Mouse (Mus musculus) G1E (cell line): ENCODE measurements around the gene Thada. TPM values are rescaled to one million over a fixed set of nuclear protein-coding genes. Genes with fewer than 3 reads are reported as not detected.

Source experiments
- ATAC-seq: 2 replicates; pipeline ENCODE4 v1.8.0; 2016; ENCODE audit warnings: mild to moderate bottlenecking; ENCODE audit not compliant: insufficient number of reproducible peaks, poor library complexity, low FRiP score, severe bottlenecking; ENCODE audit errors: extremely low read depth
- DNase-seq: peaks from one replicate; pipeline ENCODE4 v3.0.0; 2012; ENCODE audit warnings: low spot score
- H3K27me3 ChIP-seq: 2 replicates; pipeline ENCODE4 v1.6.1; 2012; ENCODE audit warnings: mild to moderate bottlenecking, low read length, inconsistent platforms; ENCODE audit not compliant: insufficient read depth
- H3K36me3 ChIP-seq: replicated peaks from 2 replicates; pipeline ENCODE3; 2012; ENCODE audit warnings: mild to moderate bottlenecking, inconsistent platforms
- H3K4me1 ChIP-seq: 2 replicates; pipeline ENCODE4 v1.6.1; 2012; ENCODE audit warnings: low read depth, low read length, inconsistent platforms, mixed read lengths; ENCODE audit not compliant: insufficient read depth
- H3K4me3 ChIP-seq: 2 replicates; pipeline ENCODE4 v1.5.1; 2012; ENCODE audit warnings: low read depth, mild to moderate bottlenecking, inconsistent platforms, low read length, moderate library complexity, mixed read lengths
- H3K9me3 ChIP-seq: replicated peaks from 2 replicates; pipeline ENCODE4 v1.6.1; 2012; ENCODE audit warnings: inconsistent platforms
- CTCF ChIP-seq: IDR thresholded peaks from 2 replicates; pipeline ENCODE4 v1.5.1; 2012; ENCODE audit warnings: low read depth, low read length, inconsistent platforms, mixed read lengths
- GATA1 ChIP-seq: IDR thresholded peaks from 2 replicates; pipeline ENCODE4 v1.6.1; 2012; ENCODE audit warnings: borderline replicate concordance, low read length, inconsistent platforms, mixed read lengths
- GATA2 ChIP-seq: IDR thresholded peaks from 2 replicates; pipeline ENCODE4 v1.6.1; 2012; ENCODE audit warnings: low read depth, low read length, inconsistent platforms, borderline replicate concordance
- POLR2AphosphoS5 ChIP-seq: IDR thresholded peaks from 2 replicates; pipeline ENCODE4 v1.6.1; 2012; ENCODE audit warnings: low read depth, low read length, inconsistent platforms; ENCODE audit not compliant: insufficient replicate concordance
- TAL1 ChIP-seq: conservative IDR thresholded peaks from 2 replicates; pipeline ENCODE4 v1.6.1; 2012; ENCODE audit warnings: low read depth, low read length, inconsistent platforms, mixed read lengths
- polyA plus RNA-seq: library from polyadenylated mRNA; stranded (reverse); fragments of >175 nt; gene quantifications from 2 replicates; pipeline ENCODE4 v1.2.3, GENCODE M21; 2012
- total RNA-seq, 2 experiments: library from RNA; stranded (forward) in 1 of 2; stranded (reverse) in 1 of 2; fragments of 200-1000 nt in 1 of 2; fragments of >200 nt in 1 of 2; fragmentation: Nextera tagmentation in 1 of 2; gene quantifications; 2 replicates each; pipeline ENCODE4 v1.2.3; 2014 to 2017

Gene Thada
- total and polyA plus RNA-seq, 3 experiments = 2.8 to 55.2 (median 28.1) TPM

GRCm38 (mm10) chr17:84186451-84187202 is 279.4 kb downstream of the Thada start:
- Histone ChIP-seq H3K4me1 (peaks cover 49% of the 10 kb centered on the region), H3K9me3 (no peaks in the 10 kb centered on the region), H3K4me3 (peak overlapping the region; percentile 100), H3K36me3 (peaks cover 62% of the 10 kb centered on the region), H3K27me3 (no peaks in the 10 kb centered on the region)
- no peak for TF ChIP-seq POLR2AphosphoS5
- no peak for TF ChIP-seq CTCF
- TF ChIP-seq GATA1 = no peak
- no peak for TF ChIP-seq TAL1
- no peak for TF ChIP-seq GATA2
- ATAC-seq (no peak), DNase-seq (peak; percentile 22)

GRCm38 (mm10) chr17:84185581-84186450 is 280.2 kb downstream of the Thada start:
- Histone ChIP-seq H3K4me3 (peak overlapping the region; percentile 100), H3K9me3 (no peaks in the 10 kb centered on the region), H3K27me3 (no peaks in the 10 kb centered on the region), H3K4me1 (peaks cover 54% of the 10 kb centered on the region), H3K36me3 (peaks cover 54% of the 10 kb centered on the region)
- TF ChIP-seq GATA2 (no peak), GATA1 (no peak), CTCF (no peak), TAL1 (no peak), POLR2AphosphoS5 (no peak)
- DNase-seq (no peak), ATAC-seq (no peak)

GRCm38 (mm10) chr17:84185011-84185411 is 281.0 kb downstream of the Thada start:
- TF ChIP-seq CTCF (no peak), POLR2AphosphoS5 (peak; percentile 85; the same call in 1 of the 2 replicates)
- no peaks in the 10 kb centered on the region for H3K27me3 ChIP-seq
- peaks cover 54% of the 10 kb centered on the region for H3K4me1 ChIP-seq
- H3K4me3 ChIP-seq = peak overlapping the region; percentile 100
- no peak for DNase-seq
- H3K9me3 ChIP-seq = no peaks in the 10 kb centered on the region
- ATAC-seq = no peak
- H3K36me3 ChIP-seq = peaks cover 46% of the 10 kb centered on the region

GRCm38 (mm10) chr17:84183291-84183781 is 282.7 kb downstream of the Thada start:
- TF ChIP-seq GATA2 (no peak), POLR2AphosphoS5 (peak; percentile 91)
- DNase-seq = peak; percentile 76
- peak overlapping the region; percentile 71 for H3K4me3 ChIP-seq
- ATAC-seq = peak; percentile 11; the same call in 1 of the 2 replicates
- H3K36me3 ChIP-seq = peaks cover 39% of the 10 kb centered on the region
- peaks cover 53% of the 10 kb centered on the region for H3K4me1 ChIP-seq
- no peaks in the 10 kb centered on the region for H3K27me3 ChIP-seq
- H3K9me3 ChIP-seq = no peaks in the 10 kb centered on the region

DNA sequence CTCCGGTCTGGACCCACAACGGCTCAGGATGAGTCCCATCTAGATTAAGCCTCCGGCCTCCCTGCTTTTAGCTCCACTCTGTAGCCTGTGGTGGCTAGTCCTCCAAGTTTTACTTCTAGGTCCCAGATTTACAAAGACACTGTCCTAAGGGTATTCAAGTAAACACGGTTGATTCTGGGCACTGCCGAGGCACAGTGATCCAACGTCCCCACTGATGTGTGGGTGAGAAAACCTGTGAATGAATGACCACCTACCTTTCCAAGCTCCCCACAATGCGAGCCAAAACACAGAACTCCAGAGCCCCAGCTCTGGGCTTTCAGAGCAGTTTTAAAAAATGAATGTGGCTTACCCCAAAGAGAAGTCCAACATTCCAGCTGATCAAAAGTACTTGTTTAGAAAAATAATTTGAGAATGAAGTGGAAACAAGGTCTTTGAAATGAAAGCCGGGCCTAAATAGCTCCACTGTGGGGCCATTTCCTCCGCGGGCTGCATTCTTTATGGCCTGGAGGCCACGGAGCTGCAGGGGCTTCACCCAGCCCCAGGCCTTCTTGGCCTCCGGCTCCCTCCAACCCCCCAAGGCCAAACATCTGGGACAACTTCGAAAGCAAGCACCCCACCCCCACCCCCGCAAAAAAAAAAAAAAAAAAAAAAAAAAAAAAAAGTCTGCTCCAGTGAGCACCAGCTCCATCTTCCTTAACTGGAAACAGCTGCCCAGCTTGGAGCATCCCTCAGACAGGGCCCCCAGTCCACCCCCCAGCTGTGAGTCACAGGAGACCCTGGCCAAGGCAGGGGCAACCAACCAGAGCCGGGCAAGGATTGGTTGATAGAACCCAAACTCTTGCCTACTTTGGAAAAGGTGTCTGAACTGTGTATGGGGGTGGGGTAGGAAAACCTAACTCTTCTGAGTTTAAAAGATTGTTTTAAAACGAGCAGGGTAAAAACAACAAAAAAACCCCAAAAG is 283.4 kb downstream of the Thada start:
- Histone ChIP-seq H3K9me3 (no peaks in the 10 kb centered on the region), H3K4me1 (peaks cover 58% of the 10 kb centered on the region), H3K36me3 (peaks cover 40% of the 10 kb centered on the region), H3K4me3 (peak overlapping the region; percentile 71), H3K27me3 (no peaks in the 10 kb centered on the region)
- TF ChIP-seq POLR2AphosphoS5 (0 out of 2 replicates have a peak, but pooled peaks have one; percentile 20), GATA1 (no peak)
- ATAC-seq = no peak
- DNase-seq = peak; percentile 64
